Mouse (Mus musculus): ENCODE measurements at regions not wholly inside any gene's neighbourhood (a gene's known extent, or its start where the extent isn't known, plus 50 kb on each side); places are given as distances from the start of the nearest gene placed in this dataset.

DNA sequence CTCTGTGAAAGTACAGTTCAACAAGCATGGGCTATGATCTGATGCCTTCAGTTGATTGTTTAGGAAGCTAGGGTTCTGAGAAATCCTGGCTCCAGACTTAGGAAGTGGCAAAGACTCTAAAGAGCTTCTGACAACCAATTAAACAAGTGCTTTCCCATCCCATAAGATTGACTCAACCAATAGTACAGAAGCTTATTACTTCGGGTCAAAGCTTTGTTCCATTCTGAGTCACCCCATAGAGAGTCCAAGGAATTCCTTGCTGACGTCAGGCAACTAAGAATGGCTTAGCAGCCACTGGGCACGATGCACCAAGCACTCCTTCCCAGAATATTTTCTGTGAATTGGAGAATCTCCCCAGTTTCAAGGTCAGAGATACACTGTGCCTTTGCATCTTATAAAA, 59.0 kb upstream of the Ntm start:
- DNase-seq (ENCODE audit: low spot score), result no peak

GRCm38 (mm10) chr9:30025275-30025674, 62.3 kb upstream of the Ntm start:
- no peak for DNase-seq (ENCODE audit: low spot score)

DNA sequence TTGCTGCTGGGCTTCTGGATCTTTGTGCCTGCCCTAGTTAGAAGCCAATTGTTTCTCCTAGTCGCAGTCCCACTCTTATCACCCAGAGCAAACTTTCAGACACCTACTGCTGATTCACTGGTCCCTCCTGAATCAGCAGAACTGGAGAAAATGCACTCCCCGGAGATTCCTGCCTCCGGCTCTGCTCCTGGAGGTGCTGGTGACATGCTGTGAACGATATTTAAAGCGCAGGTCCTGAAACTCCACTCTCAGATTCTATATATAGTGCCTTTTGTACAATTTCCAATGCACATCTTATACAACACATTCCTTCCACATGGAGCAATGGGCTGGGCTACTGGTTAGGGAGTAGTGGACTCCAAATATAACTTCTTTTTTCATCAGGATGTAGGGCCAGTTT, 64.0 kb upstream of the Ntm start:
- DNase-seq (ENCODE audit: low spot score), result no peak

- no peak for DNase-seq (ENCODE audit: low spot score)
Measured at GRCm38 (mm10) chr9:30040396-30040795, 77.5 kb upstream of the Ntm start.

- DNase-seq (ENCODE audit: low spot score), result no peak
Measured at GRCm38 (mm10) chr9:30064551-30064950, 101.6 kb upstream of the Ntm start.

DNA sequence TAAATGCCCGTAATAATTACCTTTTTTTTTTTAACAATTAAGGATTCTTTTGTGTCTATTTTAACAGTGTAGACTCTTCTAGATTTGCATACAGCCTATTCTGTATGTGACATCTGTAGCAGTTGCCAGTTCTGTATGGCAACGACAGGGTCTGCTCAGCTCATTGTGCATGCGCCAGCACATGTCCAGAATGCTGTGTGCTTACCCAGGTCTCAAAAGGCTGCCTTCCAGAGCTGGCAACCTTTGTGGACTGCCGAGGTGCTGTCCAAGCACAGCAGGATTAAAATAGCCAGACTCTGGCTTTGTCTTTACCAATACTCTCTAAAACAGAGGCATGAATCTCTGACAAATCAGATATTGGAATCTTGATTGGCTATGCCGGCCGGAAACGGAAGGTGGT, 105.0 kb upstream of the Ntm start:
- DNase-seq (ENCODE audit: low spot score), result no peak

GRCm38 (mm10) chr9:30075233-30075632, 112.3 kb upstream of the Ntm start:
- no peak for DNase-seq (ENCODE audit: low spot score)

DNA sequence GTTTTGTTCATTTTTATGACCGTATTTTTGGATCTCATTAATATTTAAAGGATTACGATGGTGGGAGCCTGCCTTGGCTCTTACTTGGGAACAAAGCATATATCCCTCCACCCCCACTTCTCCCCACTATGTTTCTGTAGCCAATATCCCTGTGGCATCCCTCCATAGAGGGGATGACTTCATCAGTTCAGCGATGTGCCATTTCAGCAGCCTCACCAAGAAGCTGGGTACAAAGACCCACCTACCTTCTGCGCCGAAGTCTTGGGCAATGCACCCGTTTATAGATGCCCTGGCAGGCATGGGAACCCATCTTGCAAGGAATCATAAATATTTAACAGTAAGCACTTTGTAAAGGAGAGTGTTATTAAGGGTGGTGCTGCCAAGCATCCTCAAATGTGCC, 113.1 kb upstream of the Ntm start:
- DNase-seq (ENCODE audit: low spot score), result no peak

- no peak for DNase-seq (ENCODE audit: low spot score)
Measured at GRCm38 (mm10) chr9:30076482-30076881, 113.5 kb upstream of the Ntm start.

DNA sequence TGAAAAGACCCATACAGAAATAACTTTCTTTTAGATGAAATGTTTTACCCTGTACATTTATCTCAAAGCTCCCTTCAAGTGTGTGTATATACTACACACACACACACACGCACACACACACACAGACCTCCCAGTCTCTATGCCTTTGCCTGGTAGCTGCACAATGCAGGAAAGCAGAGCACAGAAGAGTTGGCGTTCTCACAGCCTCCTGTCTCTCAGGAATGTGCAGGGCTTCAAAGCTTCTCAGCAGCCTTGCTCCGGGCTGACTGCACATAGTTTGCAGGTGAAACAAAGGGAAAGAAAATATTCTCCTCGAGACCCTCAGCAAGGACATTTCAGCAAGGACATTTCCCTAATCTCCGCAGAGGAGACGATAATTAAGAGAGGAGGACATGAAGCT, 139.0 kb upstream of the Ntm start:
- no peak for DNase-seq (ENCODE audit: low spot score)

- no peak for DNase-seq (ENCODE audit: low spot score)
Measured at GRCm38 (mm10) chr9:30122371-30122770, 159.4 kb upstream of the Ntm start.

DNA sequence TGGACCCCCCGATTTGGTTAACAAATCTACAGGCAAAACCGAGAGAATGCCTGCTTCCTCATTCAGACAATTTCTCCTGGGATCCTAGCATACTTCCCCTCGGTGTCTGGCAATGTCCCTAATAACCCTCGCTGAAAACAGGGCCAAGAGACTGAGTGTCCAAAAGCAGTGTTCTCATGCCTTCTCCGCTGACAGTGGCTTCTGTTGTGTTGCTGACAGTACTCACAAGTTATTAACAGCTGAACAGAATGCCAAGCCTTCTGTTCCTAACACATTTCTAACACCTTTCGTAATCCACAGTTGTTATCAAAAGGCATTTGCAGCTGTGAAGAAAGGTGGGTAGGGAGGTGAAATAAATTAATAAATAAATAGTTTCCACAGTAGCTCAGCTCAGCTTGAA, 166.2 kb upstream of the Ntm start:
- no peak for DNase-seq (ENCODE audit: low spot score)

GRCm38 (mm10) chr9:30131626-30132025, 168.7 kb upstream of the Ntm start:
- DNase-seq (ENCODE audit: low spot score), result no peak

GRCm38 (mm10) chr9:30134303-30134702, 171.4 kb upstream of the Ntm start:
- DNase-seq (ENCODE audit: low spot score), result no peak

DNA sequence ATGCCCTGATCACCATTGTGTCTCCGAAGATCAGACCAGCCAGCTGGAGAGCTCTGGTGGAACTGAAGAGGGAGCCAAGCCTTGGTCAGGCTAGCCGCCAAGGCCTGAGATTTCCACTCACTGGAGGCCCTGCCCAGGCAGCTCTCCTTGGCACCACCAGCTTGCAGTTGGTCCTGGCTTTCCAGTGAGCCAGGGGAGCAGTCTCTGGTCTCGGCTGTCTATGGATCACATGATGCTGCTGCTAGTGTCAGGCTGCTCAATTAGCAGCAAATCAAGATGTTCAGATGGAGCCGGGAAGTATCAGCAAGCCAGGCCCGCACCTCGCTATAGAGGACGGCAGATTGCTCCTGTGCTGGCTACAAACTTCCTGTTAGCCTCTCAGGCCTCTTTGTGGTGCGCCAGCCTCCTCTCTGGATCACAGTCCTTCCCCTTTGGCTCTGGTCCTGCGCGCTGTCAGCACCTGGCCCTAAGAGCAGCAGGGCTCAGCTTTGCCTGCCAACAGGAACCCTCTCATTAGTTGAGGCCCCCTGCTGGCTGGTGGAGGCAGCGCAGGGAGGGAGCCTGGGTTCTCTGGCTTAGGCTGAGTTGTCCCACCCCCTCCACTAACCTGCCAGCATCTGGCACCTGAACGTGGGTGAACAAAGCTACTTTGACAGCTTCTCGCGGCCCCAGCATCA, 174.8 kb upstream of the Ntm start:
- peak; percentile 83 for DNase-seq (ENCODE audit: low spot score)

DNA sequence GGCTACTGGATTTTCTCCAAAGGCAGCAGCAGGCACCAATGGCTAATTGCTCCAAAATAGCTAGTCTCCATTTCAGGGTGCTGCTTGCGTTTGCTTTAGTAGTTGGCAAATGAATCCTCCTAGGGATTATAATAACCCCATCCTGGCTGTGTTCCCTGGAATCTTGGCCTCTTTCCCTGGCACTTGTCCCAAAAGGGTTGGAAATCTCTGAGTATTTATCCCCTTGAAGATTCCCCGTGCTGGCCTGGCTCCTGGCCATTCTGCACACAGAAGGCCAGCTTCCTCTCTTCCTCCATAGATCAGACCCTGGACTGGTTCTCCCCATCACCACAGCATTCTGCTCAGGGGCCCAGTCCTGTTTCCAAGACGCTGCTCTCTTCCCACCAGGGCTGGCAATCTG, 177.2 kb upstream of the Ntm start:
- peak; percentile 38 for DNase-seq (ENCODE audit: low spot score)

GRCm38 (mm10) chr9:30141186-30141585, 178.2 kb upstream of the Ntm start:
- DNase-seq (ENCODE audit: low spot score), result no peak

DNA sequence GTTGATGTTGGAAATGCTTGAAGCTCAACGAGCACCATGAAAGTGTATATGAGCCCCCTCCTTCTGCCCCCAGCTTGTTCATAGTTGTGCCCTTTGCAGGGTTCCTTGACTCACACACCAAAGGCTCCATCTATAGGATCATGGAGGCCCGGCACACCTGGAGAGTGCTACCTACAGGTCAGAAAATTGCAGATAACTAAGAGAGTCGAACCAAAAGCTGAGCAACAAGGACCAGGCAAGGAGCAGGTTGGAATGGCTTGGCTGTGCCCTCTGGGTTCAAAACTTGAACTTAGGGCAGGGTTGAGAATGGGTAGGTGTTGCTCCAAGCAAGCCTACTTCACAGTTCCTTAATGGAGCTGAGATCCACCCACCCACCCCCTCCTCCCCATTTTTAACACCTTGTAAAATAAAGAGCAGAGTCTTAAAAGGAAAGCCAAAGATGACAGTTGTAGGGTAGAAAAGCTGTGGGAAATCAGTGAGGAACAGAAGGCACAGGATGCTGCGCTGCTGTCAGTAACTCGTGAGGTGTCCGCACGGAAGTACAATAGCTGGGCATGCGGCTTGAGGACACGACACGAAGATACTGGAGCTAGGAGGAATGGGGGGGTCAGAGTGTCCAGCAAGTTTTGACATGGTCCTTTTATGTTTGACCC, 180.0 kb upstream of the Ntm start:
- DNase-seq (ENCODE audit: low spot score), result no peak

- no peak for DNase-seq (ENCODE audit: low spot score)
Measured at GRCm38 (mm10) chr9:30149481-30150468, 186.8 kb upstream of the Ntm start.

DNA sequence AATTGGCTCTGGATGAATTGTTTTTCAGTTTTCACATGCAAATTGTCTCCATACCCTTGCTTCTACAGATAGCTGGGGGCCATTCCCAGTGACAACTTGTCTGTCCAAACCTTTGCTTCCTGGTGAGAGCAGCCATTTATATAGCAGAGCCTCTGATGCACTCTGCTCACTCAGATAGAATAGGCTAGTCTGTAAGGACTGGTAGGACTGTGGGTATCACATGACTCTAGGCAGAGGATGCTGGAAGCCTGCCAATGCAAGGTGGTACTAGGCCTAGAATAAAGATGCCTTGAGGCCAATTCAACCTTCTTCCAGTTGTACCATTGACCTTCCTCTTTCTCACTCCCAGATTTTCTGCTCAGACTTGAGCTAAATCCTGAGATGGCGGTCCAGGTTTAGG, 188.2 kb upstream of the Ntm start:
- no peak for DNase-seq (ENCODE audit: low spot score)

GRCm38 (mm10) chr9:30166235-30166752, 203.4 kb upstream of the Ntm start:
- no peak for DNase-seq (ENCODE audit: low spot score)

DNA sequence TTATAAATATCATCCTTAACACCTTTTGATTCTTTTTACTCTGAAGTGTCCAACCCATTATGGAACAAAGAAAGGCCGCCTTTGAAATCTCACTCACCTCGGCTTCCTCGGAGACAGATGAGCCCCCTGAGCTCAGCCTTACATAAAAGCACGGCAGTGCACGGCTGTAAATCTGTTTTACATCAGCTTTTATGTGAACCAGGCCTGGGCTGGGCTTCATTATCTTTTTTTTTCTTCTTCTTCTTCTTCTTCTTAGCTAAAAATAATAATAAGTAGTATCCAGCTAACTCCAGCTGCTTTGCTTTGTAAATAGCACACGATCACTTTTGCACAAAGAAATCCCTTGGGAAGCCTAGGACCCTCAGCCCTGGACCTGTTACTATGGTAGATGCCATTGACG, 204.3 kb upstream of the Ntm start:
- DNase-seq (ENCODE audit: low spot score), result no peak
